Mouse (Mus musculus) natural killer cell, adult 2 months (primary cell): ENCODE results near the gene Atp2a2.

Experiments
- DNase-seq, 2 experiments: peaks; one replicate each; pipeline ENCODE4 v3.0.0; 2022; ENCODE audit warnings: low spot score in 2 of 2

Atp2a2 gene

GRCm38 (mm10) chr5:122502077-122502941 lies at the start of gene Atp2a2:
TSS of gene Atp2a2 (minus strand) at chr5:122502225.
- peak; percentile 81 to 89 for DNase-seq

GRCm38 (mm10) chr5:122550460-122550859 lies 48.4 kb upstream of the Atp2a2 start:
- no peak for DNase-seq

GRCm38 (mm10) chr5:122548671-122549070 lies 46.6 kb upstream of the Atp2a2 start:
- DNase-seq = peak in 1 of 2 experiments; percentile 4

DNA sequence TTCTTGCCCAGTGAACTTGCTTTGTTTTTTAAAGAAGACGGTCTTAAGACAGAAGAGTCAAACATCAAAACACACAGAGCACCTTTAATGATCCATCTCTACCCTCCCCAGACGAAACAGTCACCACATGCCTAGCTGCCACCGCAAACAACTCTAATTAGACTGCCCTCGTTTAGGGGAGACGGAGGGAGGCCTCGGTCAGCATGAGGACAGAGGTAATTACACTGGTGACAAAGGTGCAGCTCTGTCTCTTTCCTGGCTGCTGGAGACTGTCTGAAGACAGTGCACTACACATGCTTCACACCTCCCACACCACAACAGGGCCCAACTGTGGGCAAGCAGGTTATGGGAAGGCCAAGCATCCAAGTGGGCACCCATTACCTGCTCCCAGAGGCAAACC lies 45.8 kb upstream of the Atp2a2 start:
- no peak for DNase-seq

DNA sequence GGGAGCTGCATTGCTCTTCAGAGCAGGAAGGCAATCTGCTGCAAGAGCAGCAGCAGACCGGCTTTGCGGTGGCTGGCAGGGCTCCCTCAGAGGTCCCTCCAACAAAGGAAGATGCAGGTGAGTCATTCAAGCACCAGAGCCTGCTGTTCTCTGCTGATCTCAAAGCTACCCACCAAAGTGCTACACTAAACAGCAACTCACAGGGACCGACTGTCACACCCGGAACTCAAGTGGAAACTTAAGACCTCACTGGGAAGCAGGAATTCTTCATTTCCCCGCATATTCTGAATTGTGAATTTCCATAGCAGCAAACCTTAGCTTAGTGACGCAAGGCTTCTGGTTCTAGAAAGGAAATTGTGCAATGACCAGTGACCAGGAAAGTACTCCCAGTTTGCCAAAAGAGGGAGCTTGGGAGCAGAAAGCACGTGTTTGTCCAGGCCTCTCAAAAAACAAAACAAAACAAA lies 45.3 kb upstream of the Atp2a2 start:
- peak; percentile 16 to 17 for DNase-seq

DNA sequence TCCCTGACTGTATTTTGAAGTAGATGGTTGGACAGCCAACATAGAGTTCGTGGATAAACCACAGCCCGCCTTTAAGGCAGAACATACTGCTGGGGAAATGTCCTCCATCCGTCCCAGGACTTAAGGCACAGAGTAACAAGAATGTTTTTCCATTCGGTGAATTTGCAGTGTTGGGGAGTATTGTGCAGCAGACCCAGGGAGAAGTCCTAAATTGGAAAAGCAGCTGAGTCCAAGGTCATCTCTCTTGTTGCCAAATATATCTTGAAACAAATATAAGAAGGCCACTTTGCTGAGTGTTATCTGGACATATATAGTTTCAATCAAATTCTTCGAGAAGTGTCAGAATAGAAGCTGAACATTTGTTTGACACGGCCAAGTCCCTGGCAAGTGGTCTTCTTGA lies 41.4 kb upstream of the Atp2a2 start:
- DNase-seq = no peak

DNA sequence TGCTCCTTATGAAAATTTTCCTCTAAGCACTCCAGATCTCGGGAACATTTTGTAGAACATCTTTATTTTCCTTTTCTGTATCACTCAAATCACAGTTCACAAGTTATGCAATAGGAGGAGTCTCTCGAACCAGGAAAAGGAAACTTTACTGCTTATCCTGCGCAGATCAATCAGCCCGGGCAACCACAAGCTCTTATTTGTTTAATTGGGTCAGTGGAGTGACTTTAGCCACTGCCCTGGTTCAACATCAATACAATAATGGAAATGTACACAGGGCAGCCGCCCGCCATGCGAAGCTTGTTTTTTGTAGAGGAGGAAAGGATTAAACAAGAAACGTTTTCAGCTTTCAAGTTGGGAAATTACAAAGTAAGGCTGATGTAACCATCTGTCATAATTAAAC lies 39.8 kb upstream of the Atp2a2 start:
- no peak for DNase-seq

- no peak for DNase-seq
Measured at GRCm38 (mm10) chr5:122538077-122538476, 36.1 kb upstream of the Atp2a2 start.

- no peak for DNase-seq
Measured at GRCm38 (mm10) chr5:122537654-122538053, 35.6 kb upstream of the Atp2a2 start.

DNA sequence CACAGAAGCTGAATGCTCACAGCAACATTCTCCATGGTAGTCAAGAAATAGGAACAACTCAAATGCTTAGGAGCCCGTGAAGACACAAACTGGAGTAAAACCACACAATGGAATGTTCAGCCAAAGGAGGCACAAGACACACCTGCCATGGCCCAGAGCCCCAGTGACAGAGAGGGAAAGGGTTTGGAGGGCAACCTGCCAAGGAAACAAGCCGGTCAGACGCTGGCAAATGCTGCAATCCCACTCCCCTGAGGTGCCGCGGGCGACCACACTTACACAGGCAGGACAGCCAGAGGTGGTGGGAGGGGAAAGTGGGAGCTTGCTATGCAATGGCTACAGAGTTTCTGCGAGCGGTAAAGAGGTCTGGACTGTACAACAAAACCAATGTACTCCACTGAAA lies 31.9 kb upstream of the Atp2a2 start:
- DNase-seq = no peak

GRCm38 (mm10) chr5:122529913-122530604 lies 28.0 kb upstream of the Atp2a2 start:
- DNase-seq = no peak

DNA sequence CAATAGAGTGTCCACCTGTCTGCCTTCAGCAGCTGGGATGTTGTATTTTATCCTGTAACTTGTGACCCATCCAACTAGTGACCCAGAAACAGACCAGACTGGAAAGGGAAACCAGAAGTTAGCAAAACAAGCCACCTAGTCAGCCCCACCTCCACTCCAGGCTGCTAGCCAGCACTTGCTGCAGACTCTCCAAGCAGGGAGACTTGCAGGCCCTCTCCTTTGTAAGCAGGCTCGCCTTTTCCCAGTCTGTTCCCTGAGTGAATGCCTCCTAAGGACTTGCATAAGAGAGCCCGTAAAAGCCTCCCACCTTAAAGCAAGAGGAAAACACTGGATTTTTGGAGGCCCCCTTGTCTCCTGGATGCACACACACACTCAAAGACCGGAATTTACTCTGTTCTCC lies 27.3 kb upstream of the Atp2a2 start:
- no peak for DNase-seq

DNA sequence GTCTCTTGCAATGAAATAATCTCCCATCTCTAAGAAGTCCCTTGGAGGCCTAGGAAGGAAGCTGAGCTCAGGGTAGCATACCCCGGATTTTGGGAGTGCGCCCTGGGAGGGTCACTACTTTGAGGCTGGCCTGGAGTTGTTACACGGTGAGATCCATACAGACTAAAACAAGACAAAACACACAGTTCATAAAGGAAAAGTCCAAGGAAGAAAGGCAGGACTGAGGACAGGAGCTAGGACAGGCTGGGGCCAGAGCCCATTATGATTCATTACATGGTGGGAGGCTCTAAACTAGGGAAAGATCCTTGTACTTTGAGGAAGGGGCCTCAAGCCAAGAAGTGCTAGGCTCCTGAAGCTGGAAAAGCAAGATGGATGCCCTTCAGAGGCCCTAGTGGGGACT lies 26.6 kb upstream of the Atp2a2 start:
- no peak for DNase-seq

- no peak for DNase-seq
Measured at GRCm38 (mm10) chr5:122527761-122528160, 25.7 kb upstream of the Atp2a2 start.

- no peak for DNase-seq
Measured at GRCm38 (mm10) chr5:122526878-122527730, 25.1 kb upstream of the Atp2a2 start.

- DNase-seq = no peak
Measured at GRCm38 (mm10) chr5:122526405-122526804, 24.4 kb upstream of the Atp2a2 start.

GRCm38 (mm10) chr5:122525238-122525931 lies 23.4 kb upstream of the Atp2a2 start:
- no peak for DNase-seq

DNA sequence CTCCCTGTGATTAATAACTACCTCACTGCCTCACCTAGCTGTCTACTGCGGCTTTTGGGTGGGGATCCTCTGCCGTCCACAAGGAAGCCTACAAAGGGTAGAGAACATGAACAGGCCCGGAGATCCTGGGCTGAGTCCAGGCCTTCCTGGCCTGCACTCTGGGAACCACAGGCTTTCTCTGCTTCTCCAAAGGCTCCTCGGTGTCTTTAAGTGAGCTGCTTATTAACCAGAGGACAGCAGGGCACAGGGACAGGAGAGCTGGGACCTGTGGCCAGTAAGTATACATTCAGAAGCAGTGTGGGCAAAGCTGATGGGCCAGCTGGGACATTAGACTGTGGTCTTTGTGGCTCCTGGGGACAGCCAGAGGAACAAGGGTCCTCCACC lies 22.8 kb upstream of the Atp2a2 start:
- DNase-seq = no peak

DNA sequence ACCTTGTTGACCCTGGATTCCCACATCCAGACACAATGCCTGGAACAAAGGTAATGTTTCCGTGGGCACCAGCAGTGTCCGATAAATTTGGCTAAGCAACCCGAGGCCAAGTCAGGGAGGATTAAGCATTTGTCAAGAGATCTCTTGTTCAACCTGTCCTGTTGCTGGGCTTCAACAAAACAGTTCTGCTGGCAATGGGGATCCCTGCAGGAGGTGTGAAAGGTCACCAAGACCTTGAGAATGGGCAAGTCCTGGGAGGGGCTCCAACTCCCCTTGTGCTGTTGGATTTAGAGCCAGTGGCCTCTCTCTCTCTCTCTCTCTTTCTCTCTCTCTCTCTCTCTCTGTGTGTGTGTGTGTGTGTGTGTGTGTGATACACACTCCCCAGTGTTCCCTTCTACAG lies 22.2 kb upstream of the Atp2a2 start:
- no peak for DNase-seq

DNA sequence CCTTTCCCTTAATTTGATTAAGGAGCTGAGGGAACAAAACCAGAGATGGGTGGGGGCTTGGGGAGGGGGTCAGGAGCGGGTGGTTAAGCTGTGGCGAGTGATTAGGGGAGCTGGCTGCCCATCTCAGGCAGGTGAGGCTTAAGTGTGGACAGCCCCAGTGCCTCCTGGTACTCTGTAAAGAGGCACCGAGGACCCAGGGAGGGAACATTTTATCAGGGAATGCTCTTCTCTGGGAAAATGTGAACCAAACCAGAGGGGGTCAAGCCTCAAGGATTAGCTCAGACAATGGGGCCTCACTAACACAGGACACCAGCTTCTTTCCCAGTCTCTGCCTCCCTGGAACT lies 19.1 kb upstream of the Atp2a2 start:
- no peak for DNase-seq

- DNase-seq = no peak
Measured at GRCm38 (mm10) chr5:122520254-122521129, 18.5 kb upstream of the Atp2a2 start.
